Mouse (Mus musculus) embryonic facial prominence, embryonic 10.5 days (tissue): ENCODE measurements around the gene Olfm2. TPM values are rescaled to one million over a fixed set of nuclear protein-coding genes. Genes with fewer than 3 reads are reported as not detected.

Source experiments
- DNase-seq: peaks from one replicate; pipeline ENCODE4 v3.0.0-alpha.2; 2017; ENCODE audit warnings: low spot score
- H3K27ac ChIP-seq: fragments of 300-500 bp; sonication (generic); replicated peaks from 2 replicates; pipeline ENCODE4 v1.5.1; 2016; ENCODE audit warnings: mild to moderate bottlenecking
- H3K27me3 ChIP-seq: fragments of 300-500 bp; sonication (generic); replicated peaks from 2 replicates; pipeline ENCODE4 v1.6.1; 2016; ENCODE audit warnings: low read depth, mild to moderate bottlenecking; ENCODE audit not compliant: poor library complexity, severe bottlenecking
- H3K36me3 ChIP-seq: fragments of 300-500 bp; sonication (generic); replicated peaks from 2 replicates; pipeline ENCODE4 v1.6.1; 2016; ENCODE audit warnings: mild to moderate bottlenecking, moderate library complexity
- H3K4me1 ChIP-seq: fragments of 300-500 bp; sonication (generic); 2 replicates; pipeline ENCODE4 v1.6.1; 2016
- H3K4me3 ChIP-seq: fragments of 300-500 bp; sonication (generic); 2 replicates; pipeline ENCODE4 v1.5.1; 2016; ENCODE audit warnings: mild to moderate bottlenecking, moderate library complexity
- H3K9me3 ChIP-seq: fragments of 300-500 bp; sonication (generic); 2 replicates; pipeline ENCODE4 v1.6.1; 2016; ENCODE audit warnings: mild to moderate bottlenecking
- WGBS: fragments of 180-500 bp; shearing (Covaris S2); methylation state at CpG from one replicate; pipeline ENCODE4 v1.1.7; 2016; 5-methylcytosine and 5-hydroxymethylcytosine counted together
- polyA plus RNA-seq: library from polyadenylated mRNA; unstranded; fragments of >200 nt; fragmentation: Nextera tagmentation; extraction: Ambion mirVana; gene quantifications from 2 replicates; pipeline ENCODE4 v1.2.1, GENCODE M21; 2016

The Olfm2 gene
- 13.1 and 20.1 TPM in 2 replicates for polyA plus RNA-seq

DNA sequence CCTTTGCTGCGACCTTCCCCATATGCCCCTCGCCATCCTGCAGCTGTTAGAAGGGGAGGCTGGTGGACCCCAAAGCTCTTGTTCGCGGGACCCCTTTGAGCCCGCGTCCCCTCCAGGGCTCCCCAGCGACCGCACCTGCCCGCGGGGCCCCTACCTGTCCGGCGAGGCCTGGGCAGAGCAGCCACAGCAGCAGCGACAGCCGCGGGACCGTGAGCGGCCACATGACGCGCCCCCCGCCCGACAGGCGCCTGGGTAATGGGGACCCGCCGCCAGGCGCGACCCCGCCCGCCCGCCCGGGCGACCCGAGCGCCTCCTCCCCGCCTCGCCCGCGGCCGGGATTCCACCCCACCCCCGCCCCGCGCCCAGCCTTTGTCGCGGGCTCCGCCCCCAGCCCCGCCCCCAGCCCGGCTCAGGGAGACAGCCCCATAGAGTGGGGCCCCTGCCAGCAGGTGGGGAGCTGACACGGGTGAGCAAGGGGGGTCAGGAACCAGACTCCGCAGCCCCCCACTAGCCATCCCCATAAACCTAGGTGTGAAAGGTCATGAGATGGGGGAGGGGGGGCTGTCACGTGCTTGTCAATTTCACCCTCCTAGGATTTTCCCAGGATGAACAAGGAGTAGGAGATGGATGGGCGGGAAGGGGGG lies at the start of gene Olfm2:
TSS of gene Olfm2 (minus strand) at position 333 of the 644 bp plus-strand sequence.
- under 1% methylated on average over 49 of the region's 50 CpGs for WGBS
- Histone ChIP-seq H3K4me3 (peak within 1 kb of the TSS; percentile 67), H3K36me3 (no peaks in the 10 kb centered on the region), H3K27ac (peak within 1 kb of the TSS; percentile 76), H3K9me3 (no peaks in the 10 kb centered on the region), H3K4me1 (peaks cover 30% of the 10 kb centered on the region), H3K27me3 (peaks cover 72% of the 10 kb centered on the region)
- DNase-seq = peak; percentile 82

- H3K4me1 ChIP-seq = peaks cover 41% of the 10 kb centered on the region
- H3K36me3 ChIP-seq = no peaks in the 10 kb centered on the region
- H3K4me3 ChIP-seq = no peak overlapping the region
- 38% methylated on average over 7 of the region's 7 CpGs for whole genome bisulfite sequencing
- H3K9me3 ChIP-seq = no peaks in the 10 kb centered on the region
- peak; percentile 17 for DNase-seq
- H3K27me3 ChIP-seq = no peaks in the 10 kb centered on the region
- H3K27ac ChIP-seq = peak overlapping the region; percentile 57
Observed at GRCm38 (mm10) chr9:20794108-20794806, 48.1 kb upstream of the Olfm2 start.

DNA sequence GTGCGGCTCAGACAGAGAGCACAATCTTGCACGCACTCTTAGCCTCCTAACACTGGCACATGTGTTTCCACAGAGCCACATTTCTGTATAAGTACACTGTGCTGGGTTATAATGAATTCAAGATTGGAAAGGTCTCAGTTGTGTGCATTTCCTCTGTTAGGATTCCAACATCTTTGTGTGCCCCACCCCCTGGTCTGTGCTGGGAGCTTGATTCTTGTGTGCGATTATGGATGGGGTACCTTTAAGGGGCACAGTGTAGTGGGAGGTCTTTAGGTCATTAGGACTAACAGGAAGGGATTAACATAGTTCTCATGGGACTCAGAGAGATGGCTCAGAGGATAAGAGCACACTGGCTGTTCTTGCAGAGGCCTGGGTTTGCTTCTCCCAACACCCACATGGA lies 44.2 kb upstream of the Olfm2 start:
- H3K36me3 ChIP-seq = no peaks in the 10 kb centered on the region
- no peaks in the 10 kb centered on the region for H3K9me3 ChIP-seq
- H3K27me3 ChIP-seq = no peaks in the 10 kb centered on the region
- H3K4me1 ChIP-seq = peaks cover 46% of the 10 kb centered on the region
- DNase-seq = peak; percentile 57
- peak overlapping the region; percentile 60 for H3K27ac ChIP-seq
- 39% methylated on average over 3 of the region's 3 CpGs for WGBS
- no peak overlapping the region for H3K4me3 ChIP-seq

DNA sequence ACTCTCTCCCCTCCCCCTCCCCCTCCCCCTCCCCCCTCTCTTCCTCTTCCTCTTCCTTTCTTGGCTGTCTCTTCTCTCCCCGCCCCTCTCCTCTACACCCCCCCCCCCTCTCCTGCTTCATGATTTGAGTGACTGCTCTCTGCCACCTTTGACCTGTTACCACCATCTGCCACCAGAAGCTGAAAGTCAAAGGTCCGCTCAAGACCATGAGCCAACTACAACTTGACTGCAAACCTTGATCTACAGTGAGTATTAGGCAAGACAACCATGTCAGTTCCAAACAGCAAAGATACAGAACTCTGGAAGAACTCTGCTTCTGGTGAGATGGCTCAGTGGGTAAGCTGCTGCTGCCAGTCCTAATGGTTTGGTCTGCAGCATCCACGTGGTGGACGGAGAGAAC lies 43.5 kb upstream of the Olfm2 start:
- 61% methylated on average over 3 of the region's 4 CpGs for WGBS
- Histone ChIP-seq H3K4me1 (peaks cover 53% of the 10 kb centered on the region), H3K9me3 (no peaks in the 10 kb centered on the region), H3K27me3 (no peaks in the 10 kb centered on the region), H3K27ac (peak overlapping the region; percentile 60), H3K4me3 (no peak overlapping the region), H3K36me3 (no peaks in the 10 kb centered on the region)
- no peak for DNase-seq

- Histone ChIP-seq H3K27me3 (no peaks in the 10 kb centered on the region), H3K4me1 (peaks cover 37% of the 10 kb centered on the region), H3K36me3 (no peaks in the 10 kb centered on the region), H3K9me3 (no peaks in the 10 kb centered on the region), H3K4me3 (no peak overlapping the region), H3K27ac (no peak overlapping the region)
- 76% methylated on average over 8 of the region's 8 CpGs for WGBS
- no peak for DNase-seq
Observed at GRCm38 (mm10) chr9:20787992-20788391, 41.8 kb upstream of the Olfm2 start.

DNA sequence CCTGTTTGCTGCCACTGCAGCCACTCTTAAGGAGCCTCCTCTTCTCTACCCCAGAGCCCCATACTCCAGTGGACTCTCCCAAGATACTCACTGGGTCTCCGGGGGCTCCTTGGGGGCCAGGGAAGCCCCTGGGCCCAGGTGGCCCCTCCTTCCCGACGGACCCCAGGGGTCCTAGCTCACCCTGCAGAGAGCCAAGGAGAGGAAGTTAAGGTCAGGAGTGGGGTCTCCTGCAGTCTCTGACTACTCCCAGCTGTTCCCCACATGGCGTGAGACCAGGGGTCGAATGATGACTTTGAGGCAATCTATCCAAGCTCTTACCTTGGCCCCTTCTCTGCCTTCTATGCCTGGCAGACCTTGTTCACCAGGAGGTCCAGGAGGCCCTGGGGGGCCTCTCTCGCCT lies 38.9 kb upstream of the Olfm2 start:
- DNase-seq = no peak
- Histone ChIP-seq H3K4me1 (peaks cover 20% of the 10 kb centered on the region), H3K9me3 (peaks cover 6% of the 10 kb centered on the region; the same call in 1 of the 2 replicates), H3K36me3 (no peaks in the 10 kb centered on the region), H3K4me3 (no peak overlapping the region), H3K27ac (peak overlapping the region; percentile 61), H3K27me3 (no peaks in the 10 kb centered on the region)
- WGBS = 66% methylated on average over 6 of the region's 6 CpGs

DNA sequence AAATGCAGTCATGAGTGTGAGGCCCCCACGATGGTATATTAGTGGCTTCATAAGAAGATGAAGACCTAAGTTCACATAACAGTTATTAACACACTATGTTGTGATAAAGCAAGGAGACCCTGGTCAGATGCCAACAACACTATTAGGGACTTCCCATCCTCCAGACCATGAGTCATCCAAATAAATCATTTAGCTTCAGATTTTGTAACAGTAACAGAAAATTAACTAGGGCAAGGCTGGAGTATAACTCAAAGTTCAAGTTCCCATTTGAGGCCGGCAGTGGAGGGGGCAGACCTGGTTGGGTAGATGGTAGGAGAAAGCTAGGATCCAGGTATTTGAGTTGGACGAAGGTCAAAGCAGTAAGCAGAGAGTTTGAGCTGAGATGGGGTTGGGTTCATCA lies 35.1 kb upstream of the Olfm2 start:
- no peak for DNase-seq
- H3K36me3 ChIP-seq = no peaks in the 10 kb centered on the region
- no peak overlapping the region for H3K27ac ChIP-seq
- H3K4me3 ChIP-seq = no peak overlapping the region
- no peaks in the 10 kb centered on the region for H3K27me3 ChIP-seq
- WGBS = 82% methylated on average over 3 of the region's 3 CpGs
- H3K9me3 ChIP-seq = peaks cover 6% of the 10 kb centered on the region; the same call in 1 of the 2 replicates
- H3K4me1 ChIP-seq = peaks cover 10% of the 10 kb centered on the region

GRCm38 (mm10) chr9:20765274-20765673 lies 19.1 kb upstream of the Olfm2 start:
- 77% methylated on average over 2 of the region's 2 CpGs for WGBS
- H3K9me3 ChIP-seq = no peaks in the 10 kb centered on the region

DNA sequence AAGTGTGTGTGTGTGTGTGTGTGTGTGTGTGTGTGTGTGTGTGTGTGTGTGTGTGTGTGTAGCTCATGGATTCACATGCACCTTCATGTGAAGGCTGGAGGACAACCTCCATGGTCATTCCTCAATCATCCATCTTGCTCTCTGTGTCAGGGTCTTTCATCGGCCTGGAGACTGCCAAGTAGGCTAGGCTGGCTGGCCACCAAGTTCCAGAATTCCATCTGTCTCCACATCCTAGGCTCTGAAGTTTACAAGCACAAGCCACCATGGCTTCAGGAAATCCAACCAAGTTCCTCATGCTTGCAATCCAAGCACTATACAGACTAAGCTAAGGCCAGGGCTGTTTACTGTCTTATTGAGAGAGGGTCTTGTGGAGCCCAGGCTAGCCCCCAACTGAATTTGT lies 16.9 kb upstream of the Olfm2 start:
- no peaks in the 10 kb centered on the region for H3K36me3 ChIP-seq
- DNase-seq = no peak
- no peak overlapping the region for H3K4me3 ChIP-seq
- H3K27ac ChIP-seq = no peak overlapping the region
- H3K27me3 ChIP-seq = no peaks in the 10 kb centered on the region
- H3K9me3 ChIP-seq = no peaks in the 10 kb centered on the region
- no peaks in the 10 kb centered on the region for H3K4me1 ChIP-seq
- WGBS = 92% methylated on average over 1 of the region's 1 CpGs

More at GRCm38 (mm10) chr9:20765274-20765673, 19.1 kb upstream of the Olfm2 start:
- no peaks in the 10 kb centered on the region for H3K27me3 ChIP-seq
- no peak for DNase-seq
- H3K36me3 ChIP-seq = no peaks in the 10 kb centered on the region
- no peak overlapping the region for H3K27ac ChIP-seq
- H3K4me1 ChIP-seq = no peaks in the 10 kb centered on the region
- H3K4me3 ChIP-seq = no peak overlapping the region

- no peaks in the 10 kb centered on the region for H3K9me3 ChIP-seq
- WGBS = 53% methylated on average over 7 of the region's 7 CpGs
Observed at GRCm38 (mm10) chr9:20762197-20762961, 16.2 kb upstream of the Olfm2 start.

DNA sequence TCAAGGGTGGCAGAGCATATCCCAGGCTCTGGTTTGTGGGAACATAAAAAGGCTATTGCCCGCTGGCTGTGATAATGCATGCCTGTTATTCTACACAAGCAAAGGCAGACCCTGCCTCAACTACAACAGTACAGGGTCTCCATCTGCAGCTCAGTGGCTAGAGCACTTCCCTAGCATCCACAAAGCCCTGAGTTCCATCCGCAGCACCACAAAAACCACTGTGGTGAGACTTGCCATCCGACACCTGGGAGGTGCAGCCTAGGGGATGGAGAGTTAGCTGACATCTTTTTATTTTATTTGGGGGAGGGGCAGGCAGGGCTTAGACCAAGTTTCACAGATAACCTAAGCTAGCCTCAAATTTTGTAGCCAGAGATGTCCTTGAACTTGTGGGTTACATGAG lies 15.2 kb upstream of the Olfm2 start:
- Histone ChIP-seq H3K4me1 (no peaks in the 10 kb centered on the region), H3K9me3 (no peaks in the 10 kb centered on the region), H3K27ac (no peak overlapping the region), H3K4me3 (no peak overlapping the region), H3K36me3 (no peaks in the 10 kb centered on the region), H3K27me3 (no peaks in the 10 kb centered on the region)
- DNase-seq = no peak
- 75% methylated on average over 3 of the region's 3 CpGs for WGBS

More at GRCm38 (mm10) chr9:20762197-20762961, 16.2 kb upstream of the Olfm2 start:
- Histone ChIP-seq H3K4me1 (no peaks in the 10 kb centered on the region), H3K27me3 (no peaks in the 10 kb centered on the region), H3K27ac (no peak overlapping the region), H3K4me3 (no peak overlapping the region), H3K36me3 (no peaks in the 10 kb centered on the region)
- DNase-seq = no peak

DNA sequence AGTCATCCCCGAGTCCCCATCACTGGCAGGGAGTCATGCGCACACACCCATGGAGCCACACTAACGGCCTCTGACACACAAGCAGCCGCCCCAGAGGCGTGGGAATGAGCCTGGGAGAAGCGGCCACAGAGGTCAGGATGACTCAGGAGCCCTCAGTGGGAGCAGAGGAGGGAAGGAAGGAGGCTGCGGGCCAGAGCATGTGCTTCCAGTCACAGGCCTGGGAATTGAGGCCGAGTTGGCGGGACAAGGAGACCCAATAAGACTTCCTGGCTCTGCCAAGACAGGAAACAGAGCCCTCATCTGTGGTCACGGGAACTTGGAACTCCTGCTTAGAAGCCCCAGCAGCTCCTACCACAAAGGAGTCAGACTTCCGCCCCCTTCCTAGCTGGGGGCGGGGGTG lies 14.7 kb upstream of the Olfm2 start:
- Histone ChIP-seq H3K4me1 (no peaks in the 10 kb centered on the region), H3K9me3 (no peaks in the 10 kb centered on the region), H3K36me3 (no peaks in the 10 kb centered on the region), H3K27ac (no peak overlapping the region), H3K4me3 (no peak overlapping the region), H3K27me3 (no peaks in the 10 kb centered on the region)
- 58% methylated on average over 12 of the region's 12 CpGs for WGBS
- peak; percentile 13 for DNase-seq
